In genomic region chr4:63561861-63562675, GRCm38 (mm10) we compare ENCODE assay signal across 10 mouse cellular contexts. TPM values are rescaled to one million over a fixed set of nuclear protein-coding genes. Genes with fewer than 3 reads are reported as not detected.
A peak's percentile ranks its signal among the peaks of the same experiment; 100 is the strongest.
DNase-seq lines count a peak whose midpoint lies in the region; ATAC-seq and TF ChIP-seq lines count a peak whose summit lies in the region.
"Had no signal": no experiment of that assay in that cellular context is flagged by ENCODE, and none has a peak within 500 bp of the region (broad histone marks: within the 10 kb centered on the region; RNA-seq: fewer than 3 reads in every experiment).

No protein-coding gene starts in this region.

- H3K9me3 ChIP-seq in forebrain, embryonic 16.5 days (ENCODE audit: control insufficient read depth, low read length) = no peaks in the 10 kb centered on the region

- no peak overlapping the region for H3K4me3 ChIP-seq in liver, adult 2 months (ENCODE audit: insufficient read depth, low read depth, low read length)
- H3K4me3 ChIP-seq in macrophage (ENCODE audit: inconsistent target) = peak overlapping the region; percentile 7; the same call in 1 of the 2 replicates
- no peak overlapping the region for H3K4me3 ChIP-seq in forebrain, embryonic 16.5 days (replicated peaks; ENCODE audit: low read length)

- peaks cover 24% of the 10 kb centered on the region for H3K4me1 ChIP-seq in liver, adult 2 months (ENCODE audit: control insufficient read depth, insufficient read depth, low read length)
- peaks cover 11% of the 10 kb centered on the region for H3K4me1 ChIP-seq in forebrain, embryonic 16.5 days (replicated peaks; ENCODE audit: control insufficient read depth, insufficient read depth, low read length)

- no peaks in the 10 kb centered on the region for H3K79me2 ChIP-seq in liver, adult 2 months (ENCODE audit: control insufficient read depth, insufficient read depth, low read length)
- H3K79me2 ChIP-seq in macrophage (ENCODE audit: inconsistent target) = peaks cover 28% of the 10 kb centered on the region; the same call in 1 of the 2 replicates

- H3K4me2 ChIP-seq in forebrain, embryonic 16.5 days (ENCODE audit: low read length) = no peak overlapping the region

- TF ChIP-seq CTCF in liver, adult 2 months (IDR thresholded peaks at IDR 0.05; ENCODE audit: low read depth, low read length) = no peak

- peak; percentile 58 for ATAC-seq in granulocyte monocyte progenitor cell, adult 5-6 weeks (replicated peaks; ENCODE audit: poor library complexity, severe bottlenecking)
- ATAC-seq in erythroid progenitor cell, adult 5-6 weeks (replicated peaks; ENCODE audit: low FRiP score, poor library complexity, severe bottlenecking) = no peak
- no peak for ATAC-seq in cerebellum, adult (ENCODE audit: insufficient number of reproducible peaks, low FRiP score, low TSS enrichment)
- ATAC-seq in forebrain, embryonic 16.5 days = no peak

- DNase-seq in liver, adult 2 months (ENCODE audit: extremely low read depth, low read depth, low spot score) = peak; percentile 95
- no peak for DNase-seq in liver
- peak; percentile 73 for DNase-seq in thymus, postnatal 25 days

- no peaks in the 10 kb centered on the region for H3K36me3 ChIP-seq in liver, adult 2 months (ENCODE audit: control insufficient read depth, insufficient read depth, low read length)
- peaks cover 39% of the 10 kb centered on the region for H3K36me3 ChIP-seq in macrophage (ENCODE audit: inconsistent target)
- H3K36me3 ChIP-seq in forebrain, embryonic 16.5 days (ENCODE audit: control insufficient read depth, insufficient read depth) = no peaks in the 10 kb centered on the region

- H3K27ac ChIP-seq in liver, adult 2 months (replicated peaks; ENCODE audit: insufficient read depth, low read depth, low read length) = peak overlapping the region; percentile 69
- H3K27ac ChIP-seq in macrophage = peak overlapping the region; percentile 84
- H3K27ac ChIP-seq in forebrain, embryonic 16.5 days (ENCODE audit: low read length) = no peak overlapping the region

- 28% methylated on average over 7 of the region's 7 CpGs for WGBS in liver, adult 2 months
- WGBS in macrophage (ENCODE audit: missing documents) = 0% methylated on average over 7 of the region's 7 CpGs
- WGBS in forebrain, embryonic 16.5 days = 89% methylated on average over 7 of the region's 7 CpGs

- H3K27me3 ChIP-seq in liver, adult 2 months (ENCODE audit: control insufficient read depth, insufficient read depth, low read length) = no peaks in the 10 kb centered on the region
- H3K27me3 ChIP-seq in forebrain, embryonic 16.5 days (replicated peaks; ENCODE audit: control insufficient read depth, insufficient read depth, low read length) = no peaks in the 10 kb centered on the region

- no peak overlapping the region for H3K9ac ChIP-seq in liver, adult 2 months (ENCODE audit: low read depth, low read length)
- H3K9ac ChIP-seq in forebrain, embryonic 16.5 days (replicated peaks; ENCODE audit: low read depth, low read length) = no peak overlapping the region

- no peak for TF ChIP-seq POLR2A in liver, adult 2 months (IDR thresholded peaks at IDR 0.05; ENCODE audit: extremely low read depth, insufficient read depth, low read length)

RNA-seq across cellular contexts. Expression of gene Tmem268, which starts 3.5 kb away (rescaled TPM):
- total RNA-seq in liver, adult 2 months (2014; rRNA removed) = 2.9 and 4.4 TPM in 2 replicates
- polyA plus RNA-seq in liver, adult 2 months (2012; rRNA removed) = 4.0 and 4.7 TPM in 2 replicates
- total RNA-seq in granulocyte monocyte progenitor cell, adult 5-6 weeks (2014; fragmentation: Nextera tagmentation) = 6.5 and 6.6 TPM in 2 replicates
- total RNA-seq in granulocyte monocyte progenitor cell, adult 5-6 weeks (2017) = 14.6 and 16.7 TPM in 2 replicates
- total RNA-seq in macrophage (2018; cell fraction: chromatin; rRNA removed) = 100 to 1,000 TPM in 4 of 26 experiments, 10 to 100 TPM in 22; 16.4 to 119 (median 57.7) TPM
- total RNA-seq in macrophage (2018; cell fraction: cytosol; rRNA removed) = 10 to 100 TPM; 13.4 to 79.6 (median 36.5) TPM
- total RNA-seq in macrophage (2018; cell fraction: nucleus; rRNA removed) = 100 to 1,000 TPM in 6 of 26 experiments, 10 to 100 TPM in 20; 21.7 to 139 (median 59.5) TPM
- 19.7 to 29.5 TPM (median 23.1 TPM) in 3 replicates for polyA plus RNA-seq in macrophage (2018)
- 0.42 and 1.4 TPM in 2 replicates for total RNA-seq in erythroid progenitor cell, adult 5-6 weeks (2015; ENCODE audit: low replicate concordance)
- total RNA-seq in erythroid progenitor cell, adult 5-6 weeks (2017; ENCODE audit: low replicate concordance) = 2.0 and 2.1 TPM in 2 replicates
- polyA plus RNA-seq in forebrain, embryonic 16.5 days (2015; fragmentation: Nextera tagmentation; extraction: Ambion mirVana) = 4.8 and 6.0 TPM in 2 replicates

RNA-seq across cellular contexts. Expression of gene Atp6v1g1, which starts 17.5 kb away (rescaled TPM):
- 79.7 and 82.6 TPM in 2 replicates for total RNA-seq in liver, adult 2 months (2014; rRNA removed)
- polyA plus RNA-seq in liver, adult 2 months (2012; rRNA removed) = 31.6 and 33.4 TPM in 2 replicates
- 97.1 and 115 TPM in 2 replicates for total RNA-seq in granulocyte monocyte progenitor cell, adult 5-6 weeks (2014; fragmentation: Nextera tagmentation)
- total RNA-seq in granulocyte monocyte progenitor cell, adult 5-6 weeks (2017) = 72.3 and 98.9 TPM in 2 replicates
- 10 to 100 TPM; 17.0 to 81.5 (median 42.8) TPM for total RNA-seq in macrophage (2018; cell fraction: chromatin; rRNA removed)
- 100 to 1,000 TPM; 307 to 552 (median 416) TPM for total RNA-seq in macrophage (2018; cell fraction: cytosol; rRNA removed)
- total RNA-seq in macrophage (2018; cell fraction: nucleus; rRNA removed) = 100 to 1,000 TPM in 16 of 26 experiments, 10 to 100 TPM in 10; 74.2 to 180 (median 114) TPM
- polyA plus RNA-seq in macrophage (2018) = 355 to 475 TPM (median 452 TPM) in 3 replicates
- 83.0 and 91.2 TPM in 2 replicates for total RNA-seq in erythroid progenitor cell, adult 5-6 weeks (2015; ENCODE audit: low replicate concordance)
- 52.5 and 69.6 TPM in 2 replicates for total RNA-seq in erythroid progenitor cell, adult 5-6 weeks (2017; ENCODE audit: low replicate concordance)
- 427 and 436 TPM in 2 replicates for polyA plus RNA-seq in forebrain, embryonic 16.5 days (2015; fragmentation: Nextera tagmentation; extraction: Ambion mirVana)

RNA-seq across cellular contexts. Expression of gene Gm11213, which starts 43.0 kb away (rescaled TPM):
- not detected in 2 replicates for total RNA-seq in liver, adult 2 months (2014; rRNA removed)
- not detected in 2 replicates for polyA plus RNA-seq in liver, adult 2 months (2012; rRNA removed)
- not detected in 2 replicates for total RNA-seq in granulocyte monocyte progenitor cell, adult 5-6 weeks (2014; fragmentation: Nextera tagmentation)
- total RNA-seq in granulocyte monocyte progenitor cell, adult 5-6 weeks (2017) = not detected in 2 replicates
- not detected for total RNA-seq in macrophage (2018; cell fraction: chromatin; rRNA removed)
- total RNA-seq in macrophage (2018; cell fraction: cytosol; rRNA removed) = not detected
- total RNA-seq in macrophage (2018; cell fraction: nucleus; rRNA removed) = not detected
- not detected in 3 replicates for polyA plus RNA-seq in macrophage (2018)
- not detected in 2 replicates for total RNA-seq in erythroid progenitor cell, adult 5-6 weeks (2015; ENCODE audit: low replicate concordance)
- not detected in 2 replicates for total RNA-seq in erythroid progenitor cell, adult 5-6 weeks (2017; ENCODE audit: low replicate concordance)
- polyA plus RNA-seq in forebrain, embryonic 16.5 days (2015; fragmentation: Nextera tagmentation; extraction: Ambion mirVana) = not detected in 2 replicates
- total RNA-seq: gastrocnemius, adult 8-10 months; layer of hippocampus, postnatal 10 days had no signal
